Mouse (Mus musculus) mouse embryonic stem cell (cell line): ENCODE results near the gene Lpar5.

Experiments used
- in situ Hi-C, 2 experiments: fragments of 300-500 bp; cut with MboI; formaldehyde crosslinking; loops; 1 replicate in 1 of 2; 3 replicates in 1 of 2; pipeline ENCODE4 v1.14.3; 2019 to 2020; ENCODE audit warnings: low sequenced_read_pairs in 2 of 2, low pct_unique_long_range_greater_than_20kb in 1 of 2, mixed read lengths in 1 of 2; ENCODE audit not compliant: unreplicated experiment in 1 of 2

Gene Lpar5

DNA sequence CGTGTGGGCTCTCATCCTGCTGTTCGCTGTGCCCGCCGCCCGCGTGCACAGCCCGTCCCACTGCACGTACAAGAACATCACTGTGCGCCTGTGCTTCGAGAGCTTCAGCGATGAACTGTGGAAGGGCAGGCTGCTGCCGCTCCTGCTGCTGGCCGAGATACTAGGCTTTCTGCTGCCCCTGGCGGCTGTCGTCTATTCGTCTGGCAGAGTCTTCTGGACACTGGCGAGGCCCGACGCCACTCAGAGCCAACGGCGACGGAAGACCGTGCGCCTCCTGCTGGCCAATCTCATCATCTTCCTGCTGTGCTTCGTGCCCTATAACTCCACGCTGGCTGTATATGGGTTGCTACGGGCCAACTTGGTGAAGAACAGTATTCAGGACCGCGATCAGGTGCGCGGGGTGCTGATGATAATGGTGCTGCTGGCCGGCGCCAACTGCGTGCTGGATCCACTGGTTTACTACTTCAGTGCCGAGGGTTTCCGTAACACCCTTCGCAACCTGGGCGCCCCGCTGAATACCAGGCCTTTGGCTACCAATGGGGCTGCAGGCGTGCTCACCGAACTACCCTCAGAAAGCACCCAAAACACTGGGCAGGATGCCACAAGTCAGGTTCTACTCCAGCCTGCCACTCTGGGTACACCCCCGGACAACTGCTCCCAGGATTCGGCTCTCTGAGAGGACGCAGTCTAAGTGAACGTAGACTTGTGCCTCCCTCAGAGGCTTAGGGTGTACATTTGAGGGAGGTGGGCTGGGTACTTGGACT, 14.3 kb downstream of the Lpar5 start:
- in situ Hi-C loops = no loop called here

DNA sequence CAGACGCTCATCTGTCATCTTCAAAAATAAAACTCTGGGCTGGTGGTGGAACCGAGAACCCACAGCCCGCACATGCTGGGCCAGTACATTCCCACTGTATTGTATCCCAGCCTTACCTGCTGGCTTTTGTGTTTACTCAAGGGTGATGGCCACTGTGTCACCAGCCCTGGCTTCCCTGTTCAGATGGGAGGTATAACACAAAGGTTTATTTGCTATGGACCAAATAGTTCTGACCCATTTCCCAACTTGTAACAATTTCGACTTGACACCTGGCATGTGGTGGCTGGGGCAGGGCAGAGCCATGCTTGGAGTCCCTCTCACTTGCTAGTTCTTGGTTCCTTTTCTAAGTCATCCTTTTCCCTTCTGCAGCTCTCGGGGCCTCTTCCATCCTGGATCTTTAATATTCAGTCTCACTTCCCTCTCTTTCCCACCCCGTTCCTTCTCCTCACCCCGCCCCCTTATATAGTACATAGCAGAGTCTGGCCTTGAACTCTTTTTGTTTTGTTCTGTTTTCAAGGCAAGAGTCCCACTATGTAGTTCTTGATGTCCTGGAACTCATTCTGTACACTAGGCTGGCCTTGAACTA, 15.2 kb downstream of the Lpar5 start:
- in situ Hi-C loops = no loop called here

DNA sequence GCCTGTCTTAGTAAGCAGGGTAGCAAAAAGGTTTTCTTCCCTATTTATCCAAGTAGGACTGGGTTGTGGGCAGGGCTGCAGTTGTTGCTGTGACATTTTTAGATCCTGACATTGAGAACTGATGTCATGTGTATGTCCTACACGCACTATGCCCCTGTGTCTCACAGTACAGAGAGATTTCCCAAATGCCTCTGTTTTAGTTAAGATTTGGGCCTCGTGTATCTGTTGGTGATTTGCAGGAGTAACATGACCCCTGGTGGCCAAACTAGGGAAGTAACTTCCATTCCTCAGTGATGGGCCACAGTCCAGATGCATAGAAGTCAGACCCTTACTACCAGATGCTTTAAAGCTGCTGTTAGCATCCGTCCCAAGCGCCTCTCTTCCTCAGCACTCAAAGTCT, 16.7 kb downstream of the Lpar5 start:
- in situ Hi-C loops = no loop called here

DNA sequence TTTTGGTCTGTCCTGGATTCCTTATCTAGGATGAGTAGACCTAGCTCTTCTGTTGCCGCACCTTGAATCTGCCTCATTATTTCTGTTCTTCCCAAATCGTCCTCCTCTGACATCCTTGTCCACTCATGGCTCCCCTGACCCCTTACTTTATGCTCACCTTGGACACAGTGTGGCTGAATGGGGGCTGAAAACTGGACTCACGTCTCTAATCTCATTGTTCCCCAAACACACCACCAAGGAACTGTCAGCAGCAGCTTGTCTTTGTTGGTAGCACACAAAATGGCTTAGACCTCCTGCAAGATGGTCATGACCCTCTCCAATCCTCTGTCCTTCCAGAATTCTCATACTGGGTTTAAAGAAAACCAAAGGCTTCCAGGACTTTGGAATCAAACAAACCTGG, 20.2 kb downstream of the Lpar5 start:
- in situ Hi-C loops = no loop called here

DNA sequence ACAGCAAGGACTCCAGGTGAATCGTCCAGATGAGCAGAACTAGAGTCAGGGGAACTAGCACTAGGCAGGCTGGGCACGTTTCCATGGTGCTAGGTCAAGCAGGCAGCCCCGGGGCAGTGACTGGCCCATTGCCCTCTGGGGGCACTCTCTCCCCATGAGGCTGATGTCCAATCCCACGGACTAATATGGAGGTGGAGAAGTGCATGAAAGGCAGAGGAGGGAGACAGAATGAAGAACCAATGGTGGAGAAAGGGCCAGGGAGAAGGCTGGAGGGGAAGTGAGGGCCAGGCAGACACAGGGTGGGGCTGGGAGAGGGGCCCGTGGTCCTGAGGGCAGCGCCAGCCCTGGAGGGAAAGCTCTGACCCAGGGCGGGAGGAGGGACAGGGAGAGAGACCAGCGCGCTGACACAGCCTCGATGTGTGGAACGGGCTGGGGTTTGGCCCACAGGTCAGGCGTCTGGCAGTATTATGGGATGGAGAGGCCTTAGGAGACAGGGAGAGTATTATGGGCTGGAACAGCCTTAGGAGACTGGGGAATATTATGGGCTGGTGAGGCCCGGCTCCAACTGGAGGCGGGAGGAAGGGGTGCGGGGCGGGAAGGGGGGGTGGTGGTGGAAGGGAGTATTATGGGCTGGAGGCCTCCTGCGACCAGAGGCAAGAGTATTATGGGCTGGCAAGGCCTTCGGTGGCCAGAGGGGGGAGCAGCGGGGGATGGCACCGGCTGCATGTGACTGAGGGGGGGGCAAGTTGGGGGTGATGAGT, 21.0 kb downstream of the Lpar5 start:
- in situ Hi-C loops = no loop called here

DNA sequence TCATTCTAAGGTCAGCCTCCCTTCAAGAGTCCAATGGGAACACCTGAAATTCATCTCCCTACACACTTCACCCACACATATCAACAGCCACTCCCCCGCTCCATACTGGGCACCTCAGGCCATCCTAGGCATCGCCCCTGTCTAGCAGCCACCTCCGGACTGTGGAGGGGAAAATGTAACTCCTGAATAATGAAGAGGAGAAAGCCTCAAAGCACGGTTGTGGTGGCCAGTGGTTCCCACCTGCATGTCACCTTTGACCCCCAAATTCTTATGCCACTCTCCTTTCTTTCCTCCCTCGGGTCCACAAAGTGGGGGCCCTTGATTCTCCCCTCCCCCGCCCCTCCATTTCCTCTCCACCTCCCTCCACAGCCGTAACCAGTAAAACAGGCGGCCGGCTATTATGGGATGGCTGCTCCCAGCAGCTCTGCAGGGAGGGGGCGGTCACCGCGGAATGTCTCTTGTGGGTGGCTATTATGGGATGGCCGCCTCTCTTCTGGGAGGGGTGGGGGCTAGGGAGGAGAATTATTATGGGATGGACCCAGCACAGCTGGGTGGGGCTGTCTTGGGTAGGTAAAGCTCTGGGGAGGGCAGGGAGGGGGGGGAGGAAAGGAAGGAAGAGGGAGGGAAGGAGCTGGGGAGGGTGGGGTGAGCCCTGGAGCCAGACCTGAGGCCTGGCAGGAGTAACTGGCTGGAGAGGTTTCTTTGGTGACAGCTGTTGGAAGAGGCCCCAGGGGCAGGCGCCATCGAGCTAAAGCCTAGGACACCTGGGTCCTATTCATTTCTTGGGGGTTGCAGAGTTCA, 22.0 kb downstream of the Lpar5 start:
- in situ Hi-C loops = no loop called here

DNA sequence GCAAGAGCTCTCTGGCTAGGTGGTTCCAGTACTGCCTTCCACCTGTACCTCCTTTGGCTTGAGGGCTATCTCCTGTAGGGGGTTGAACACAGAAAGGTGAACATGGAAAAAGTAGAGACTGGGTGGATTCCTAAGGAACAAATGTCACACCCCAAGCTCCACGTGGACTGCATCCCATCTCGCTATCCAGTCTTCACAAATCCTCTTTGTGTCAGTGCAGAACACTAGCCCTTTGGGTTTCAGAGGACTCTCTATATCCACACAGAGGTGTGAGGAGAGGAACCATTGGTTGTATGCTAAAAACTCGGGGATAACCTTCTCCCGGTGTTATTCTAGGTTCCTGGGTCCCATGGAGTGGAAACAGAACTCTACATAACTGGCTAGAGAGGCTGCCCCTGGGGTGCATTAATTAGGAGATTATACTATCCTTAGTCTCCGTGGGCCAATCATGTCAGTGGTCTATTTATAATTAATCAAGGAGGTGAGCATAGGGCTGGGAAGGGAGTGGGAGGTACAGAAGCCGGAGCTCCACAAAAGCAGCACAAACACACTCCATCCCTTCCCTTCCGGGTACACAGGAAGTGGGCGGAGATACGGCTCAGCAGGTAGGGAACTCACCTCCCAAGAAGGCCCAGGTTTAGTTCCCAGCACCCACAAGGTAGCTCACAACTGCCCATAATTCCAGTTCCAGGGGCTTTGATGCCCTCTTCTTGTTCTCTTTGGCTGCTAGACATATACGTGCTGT, 22.8 kb downstream of the Lpar5 start:
- in situ Hi-C loops = no loop called here

DNA sequence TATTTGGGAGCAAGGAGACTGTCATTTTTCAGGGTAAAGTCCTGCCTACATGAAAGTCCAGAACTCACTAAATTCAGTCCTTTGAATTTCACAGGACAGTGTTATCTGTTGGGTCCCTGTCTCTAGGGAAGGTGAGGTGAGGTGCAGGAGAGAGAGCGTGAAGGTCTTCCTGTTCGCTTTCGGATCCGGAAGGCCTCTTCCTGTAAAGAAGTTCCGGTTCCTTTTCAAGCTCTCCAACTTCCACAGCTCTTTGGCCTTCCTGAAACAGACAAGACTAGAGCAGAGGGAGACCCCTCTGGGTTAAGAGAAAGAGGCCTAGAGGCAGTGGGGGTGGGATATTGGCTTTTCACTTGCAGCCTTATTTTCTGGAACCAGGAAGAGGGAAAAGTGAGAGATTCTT, 24.7 kb downstream of the Lpar5 start:
- in situ Hi-C loops = no loop called here

DNA sequence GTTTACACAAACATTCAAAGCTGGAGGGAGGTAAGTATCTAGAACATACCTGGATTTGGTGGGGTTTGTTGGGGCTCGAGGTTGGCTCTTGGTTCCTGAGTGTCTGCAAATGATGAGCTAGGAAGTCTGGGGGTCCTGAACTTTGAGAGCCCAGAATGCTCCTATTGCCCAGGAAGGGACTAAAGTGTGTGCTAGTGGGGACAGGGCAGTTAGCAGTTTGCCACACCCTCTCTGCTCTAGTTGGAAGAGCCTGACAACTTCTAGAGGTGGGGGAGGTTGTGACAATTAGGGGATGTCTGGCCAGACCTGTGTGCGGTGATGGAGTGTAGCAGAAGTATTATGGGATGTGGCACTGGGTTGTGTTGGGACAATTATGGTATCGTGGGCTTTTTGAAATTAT, 27.1 kb downstream of the Lpar5 start:
- in situ Hi-C loops = no loop called here

DNA sequence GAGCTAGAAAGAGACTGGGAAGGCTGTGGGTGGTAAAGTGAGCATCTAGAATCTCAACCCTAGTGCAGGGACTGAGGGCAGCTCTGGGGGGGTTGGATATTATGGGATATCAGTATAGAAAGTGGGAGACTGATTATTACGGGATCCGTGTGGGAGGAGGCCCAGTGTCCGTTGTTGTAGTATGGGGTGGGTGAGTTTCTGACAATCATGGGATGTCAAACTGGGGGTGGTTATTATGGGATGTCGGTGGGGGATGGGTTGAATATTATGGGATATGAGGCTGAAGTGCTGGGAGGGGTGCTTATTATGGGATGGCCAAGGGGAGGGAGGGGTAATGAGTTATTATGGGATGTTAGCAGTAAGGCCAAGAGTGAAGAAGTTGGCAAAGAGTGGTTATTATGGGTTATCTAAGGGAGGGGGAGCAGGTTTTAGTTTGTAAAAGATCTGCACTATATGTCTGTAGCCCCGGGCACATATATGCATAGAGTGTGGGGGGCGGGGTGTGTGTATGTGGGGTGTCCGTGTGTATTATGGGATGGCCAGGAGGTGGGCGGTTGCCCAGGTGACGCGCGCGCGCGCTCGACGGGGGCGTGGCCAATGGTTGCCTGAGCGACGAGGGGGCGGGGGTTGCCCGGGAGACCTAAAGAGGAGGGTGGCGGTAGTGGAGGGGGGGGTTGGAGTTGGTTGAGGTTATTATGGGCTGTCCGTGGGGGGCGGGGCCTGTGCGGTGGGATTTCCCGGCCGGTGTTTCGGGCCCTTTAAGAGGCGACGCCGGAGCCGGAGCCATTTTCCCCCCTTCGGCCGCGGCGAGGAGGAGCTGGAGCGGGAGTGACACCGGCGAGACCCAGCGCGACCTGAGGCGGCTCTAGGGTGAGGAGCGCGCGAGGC, 27.9 kb downstream of the Lpar5 start, which contains the start of gene Chd4:
Gene Chd4, plus strand, starts transcription at position 591 of the 888 bp plus-strand sequence.
- in situ Hi-C loops = no loop called here

DNA sequence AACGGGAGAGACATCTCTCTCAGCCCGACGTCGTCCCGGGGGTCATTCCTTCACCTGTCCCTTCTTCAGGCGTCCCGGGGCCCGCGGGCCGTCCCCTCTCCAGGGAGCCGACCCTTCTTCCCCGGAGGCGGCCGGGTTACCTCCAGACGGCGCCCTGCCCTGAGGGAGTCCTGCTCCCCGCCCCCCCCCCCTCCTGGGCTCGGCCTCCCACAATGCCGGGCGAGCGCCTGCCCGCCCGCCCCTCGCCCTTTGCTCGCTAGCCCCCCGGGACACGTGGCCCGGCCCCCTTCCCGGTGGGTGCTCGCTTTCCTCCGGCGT, 28.5 kb downstream of the Lpar5 start:
- in situ Hi-C loops = no loop called here

DNA sequence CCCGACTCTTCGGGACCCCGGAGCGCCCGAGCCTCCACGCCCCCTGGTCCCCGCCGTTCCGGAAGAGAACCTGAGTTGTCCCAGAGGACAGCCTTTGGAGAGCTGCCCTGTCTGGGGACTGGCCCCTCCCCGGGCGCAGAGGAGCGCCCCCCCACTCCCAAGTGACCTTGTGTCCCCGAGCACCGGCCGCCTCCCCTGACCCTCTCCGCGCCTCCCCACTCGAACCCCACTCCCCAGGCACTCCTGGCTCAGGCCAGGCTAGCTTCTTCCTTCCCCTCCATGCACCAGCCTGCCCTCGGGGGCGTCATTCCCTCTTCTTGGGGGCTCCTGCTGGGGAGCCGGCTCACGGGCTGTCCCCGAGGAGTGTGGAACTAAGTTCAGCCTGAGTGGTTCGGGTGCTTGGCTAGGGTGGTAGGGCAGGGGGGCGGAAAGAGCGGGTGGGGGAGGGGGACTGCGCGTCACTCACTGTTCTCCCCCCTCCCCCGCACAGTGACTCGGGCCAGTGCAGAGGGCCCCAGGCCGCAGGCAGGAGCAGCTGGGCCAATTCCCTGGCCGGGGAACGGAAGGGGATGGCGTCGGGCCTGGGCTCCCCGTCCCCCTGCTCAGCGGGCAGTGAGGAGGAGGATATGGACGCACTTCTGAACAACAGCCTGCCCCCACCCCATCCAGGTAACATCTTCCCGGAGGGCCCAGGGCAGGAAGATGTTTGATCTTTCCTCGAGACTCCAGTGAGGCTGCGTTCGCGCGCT, 29.1 kb downstream of the Lpar5 start:
- in situ Hi-C loops = no loop called here

DNA sequence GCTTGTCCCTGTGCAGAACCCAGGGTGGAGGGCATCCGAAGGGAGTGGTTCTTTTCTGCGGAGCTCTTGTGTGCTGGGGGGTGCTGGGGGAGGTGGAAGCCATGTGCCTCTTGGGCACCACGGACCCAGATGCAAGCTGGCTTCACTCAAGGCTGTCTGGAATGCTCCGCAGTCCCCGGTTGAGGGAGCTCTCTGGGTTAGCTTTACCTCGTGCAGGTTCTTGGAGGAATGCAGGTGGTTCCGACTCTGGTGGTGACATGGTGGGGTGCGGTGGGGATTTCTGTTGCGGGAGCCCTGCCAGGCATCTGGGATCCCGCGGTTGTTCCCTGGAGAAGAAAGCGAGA, 29.6 kb downstream of the Lpar5 start:
- in situ Hi-C loops = no loop called here

DNA sequence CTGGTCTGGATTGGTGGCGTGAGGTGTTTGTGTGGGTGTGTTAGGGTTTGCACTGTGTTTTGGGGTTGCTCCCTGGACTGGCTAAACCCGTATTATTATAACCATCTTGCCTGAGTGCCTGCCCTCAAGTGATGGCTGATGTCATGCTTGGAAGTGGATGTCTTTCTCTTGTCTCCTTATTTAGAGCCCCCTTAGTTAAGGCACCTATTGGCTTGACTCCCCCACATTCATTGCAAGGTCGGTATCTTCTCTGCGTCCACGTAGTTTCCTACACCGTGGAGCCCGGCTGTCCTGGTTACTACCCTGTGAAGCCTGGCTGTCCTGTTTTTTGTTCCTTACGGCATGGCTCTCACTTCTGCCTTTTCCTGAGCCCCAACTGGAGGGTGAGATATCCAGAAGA, 30.2 kb downstream of the Lpar5 start:
- in situ Hi-C loops = no loop called here

DNA sequence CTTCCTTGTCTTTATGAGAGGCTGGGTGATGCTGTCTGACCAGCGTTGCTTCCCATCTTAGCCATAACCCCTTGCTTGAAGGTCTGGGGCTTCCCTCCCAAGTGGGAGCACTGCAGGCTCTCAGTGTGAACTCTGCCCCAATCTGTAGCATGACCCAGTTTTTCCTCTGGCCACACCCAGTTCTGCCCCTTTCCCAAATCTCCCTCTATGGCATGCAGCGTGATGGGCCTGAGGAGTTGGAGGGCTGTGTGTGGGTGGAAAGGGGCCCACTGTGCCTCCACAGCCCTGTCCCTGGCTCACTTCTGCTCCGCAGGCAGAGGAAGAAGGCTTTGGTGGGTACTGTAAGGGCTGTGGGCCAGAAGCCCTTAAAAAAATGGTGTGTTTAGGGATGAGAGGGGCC, 30.8 kb downstream of the Lpar5 start:
- in situ Hi-C loops = no loop called here

DNA sequence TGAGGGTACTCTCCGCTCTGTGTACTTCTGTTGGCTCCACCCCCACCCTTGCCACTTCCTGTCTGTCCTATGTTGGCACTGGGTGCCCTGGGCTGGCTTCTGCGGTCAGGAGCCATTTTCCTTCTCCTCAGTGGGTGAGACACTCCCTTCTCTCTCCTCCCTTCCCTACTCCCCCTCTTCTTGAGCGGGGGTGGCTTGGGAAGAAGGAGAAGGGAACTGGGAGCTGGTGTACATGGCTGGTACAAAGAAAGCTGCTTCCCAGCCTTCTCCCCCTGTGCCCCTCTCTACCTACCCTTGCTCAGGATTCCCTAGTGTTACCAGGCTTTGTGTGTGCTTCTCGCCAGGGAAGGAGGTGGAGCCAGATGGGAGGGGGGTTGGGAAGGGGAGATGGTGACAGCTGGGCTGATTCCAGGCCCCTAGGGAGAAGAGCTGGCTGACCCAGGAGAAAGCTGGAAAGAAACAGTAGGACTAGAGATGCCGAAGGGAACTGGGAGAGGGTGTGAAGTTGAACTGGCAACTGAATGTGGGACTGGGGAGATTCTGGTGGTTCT, 31.8 kb downstream of the Lpar5 start:
- in situ Hi-C loops = no loop called here

DNA sequence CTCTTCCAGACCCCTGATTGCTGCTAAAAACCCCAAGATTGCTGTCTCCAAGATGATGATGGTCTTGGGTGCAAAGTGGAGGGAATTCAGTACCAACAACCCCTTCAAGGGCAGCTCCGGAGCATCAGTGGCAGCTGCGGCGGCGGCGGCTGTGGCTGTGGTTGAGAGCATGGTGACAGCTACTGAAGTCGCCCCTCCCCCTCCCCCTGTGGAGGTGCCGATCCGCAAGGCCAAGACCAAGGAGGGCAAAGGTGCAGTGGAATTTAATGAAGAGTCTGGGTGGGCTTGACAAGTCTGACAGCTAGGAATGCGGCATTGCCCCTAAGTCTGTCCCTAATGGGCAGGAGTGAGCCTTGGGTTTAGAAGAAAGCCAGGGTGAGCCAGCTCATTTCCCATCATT, 33.7 kb downstream of the Lpar5 start:
- in situ Hi-C loops = no loop called here
